Mouse (Mus musculus) brain, embryonic 14.5 days (tissue): ENCODE measurements at regions not wholly inside any gene's neighbourhood (a gene's known extent, or its start where the extent isn't known, plus 50 kb on each side); places are given as distances from the start of the nearest gene placed in this dataset.

Experiments
- CTCF ChIP-seq: fragments of 200-500 bp; IDR thresholded peaks from 2 replicates; pipeline ENCODE4 v1.5.1; 2012; ENCODE audit warnings: inconsistent platforms, mild to moderate bottlenecking, moderate library complexity, borderline replicate concordance; ENCODE audit not compliant: insufficient read depth, insufficient read length; ENCODE audit errors: extremely low read depth
- POLR2A ChIP-seq: fragments of 200-500 bp; IDR thresholded peaks from 2 replicates; pipeline ENCODE4 v1.6.1; 2012; ENCODE audit warnings: mild to moderate bottlenecking, inconsistent platforms, borderline replicate concordance; ENCODE audit not compliant: poor library complexity, insufficient read depth, insufficient read length, severe bottlenecking; ENCODE audit errors: extremely low read depth

DNA sequence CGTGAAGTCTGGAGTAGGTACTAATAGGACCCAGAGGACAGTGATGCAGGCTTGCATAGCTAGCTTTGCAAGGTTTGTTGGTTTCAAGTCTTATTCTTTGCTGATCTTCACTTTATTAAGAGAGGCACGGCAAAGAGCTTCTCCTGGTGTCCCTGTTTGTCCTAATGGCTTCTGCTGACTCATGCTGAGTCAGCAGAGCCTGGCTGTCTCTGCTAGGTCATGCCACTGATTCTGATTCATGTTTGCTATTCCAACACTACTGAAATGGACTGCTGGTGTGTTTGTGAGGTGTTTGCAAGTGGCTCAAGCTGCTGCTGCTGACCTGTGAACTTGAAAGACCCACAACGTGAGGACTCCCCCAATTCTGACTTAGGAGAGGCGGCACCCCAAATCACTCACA, 58.1 kb upstream of the Ppm1b start:
- TF ChIP-seq CTCF (no peak), POLR2A (no peak)
